Mouse (Mus musculus): ENCODE results near the gene Dact2. TPM values are rescaled to one million over a fixed set of nuclear protein-coding genes. Genes with fewer than 3 reads are reported as not detected.

The Dact2 gene
- not detected for polyA plus RNA-seq (2017; shearing (Covaris generic))

DNA sequence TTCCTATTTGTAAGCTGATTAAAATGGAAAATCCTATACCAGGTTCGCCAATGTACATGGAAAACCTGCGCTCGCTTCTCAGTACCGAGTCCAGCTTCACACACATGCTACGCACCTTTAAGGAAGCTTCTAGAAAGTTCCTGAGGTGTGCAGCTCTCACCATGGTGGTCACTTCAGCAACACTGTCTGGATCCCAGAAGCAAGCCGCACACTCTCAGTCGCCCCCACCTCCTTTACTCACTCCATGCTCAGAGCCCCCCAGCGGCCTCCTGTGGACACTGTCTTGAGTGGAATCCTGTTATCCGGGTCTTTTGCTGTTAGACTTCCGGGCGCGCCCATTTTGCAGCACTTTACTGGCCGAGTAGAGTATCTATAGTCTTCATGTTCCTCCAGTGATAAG lies at the start of gene Dact2:
Dact2 (minus strand) TSS at position 244 of the 400 bp plus-strand sequence.
- no peak for ATAC-seq

DNA sequence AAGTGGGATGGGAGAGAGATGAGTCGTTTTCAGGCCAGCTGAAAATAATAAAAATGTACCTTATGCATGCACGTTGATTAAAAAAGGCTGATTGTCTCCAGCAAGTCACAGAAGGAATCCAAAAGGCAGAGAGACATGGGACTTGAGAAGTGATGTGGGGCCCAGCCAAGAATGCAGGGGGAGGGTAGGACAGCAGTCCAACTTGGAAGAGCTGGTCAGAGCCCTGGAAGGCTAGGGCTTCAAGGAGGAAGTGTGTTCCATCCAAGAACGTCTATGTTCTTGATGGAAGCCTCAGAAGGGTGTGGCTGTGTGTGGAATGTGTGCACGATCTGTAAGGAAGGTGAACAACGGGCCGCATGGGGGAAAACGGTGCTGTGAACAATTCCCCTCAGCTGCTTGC lies 48.4 kb upstream of the Dact2 start:
- no peak for ATAC-seq

DNA sequence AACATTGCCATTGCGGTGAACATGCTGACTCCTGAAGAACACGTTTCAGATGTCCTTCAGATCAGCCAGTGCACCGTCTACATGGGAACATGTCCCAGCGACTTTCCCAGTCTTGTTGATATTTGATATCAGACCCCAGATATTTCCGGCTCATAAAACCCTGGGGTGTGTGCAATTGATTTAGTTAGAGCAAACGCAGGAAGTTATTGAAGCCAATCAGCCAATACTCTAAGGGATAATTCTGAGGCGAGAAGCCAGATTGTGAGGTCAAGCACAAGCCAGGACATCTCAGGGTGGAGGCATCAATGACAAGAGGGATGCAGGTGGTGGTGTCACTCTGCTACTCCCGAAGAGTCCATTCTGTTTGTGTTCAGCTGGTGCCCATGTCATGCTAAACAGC lies 46.3 kb upstream of the Dact2 start:
- no peak for ATAC-seq

DNA sequence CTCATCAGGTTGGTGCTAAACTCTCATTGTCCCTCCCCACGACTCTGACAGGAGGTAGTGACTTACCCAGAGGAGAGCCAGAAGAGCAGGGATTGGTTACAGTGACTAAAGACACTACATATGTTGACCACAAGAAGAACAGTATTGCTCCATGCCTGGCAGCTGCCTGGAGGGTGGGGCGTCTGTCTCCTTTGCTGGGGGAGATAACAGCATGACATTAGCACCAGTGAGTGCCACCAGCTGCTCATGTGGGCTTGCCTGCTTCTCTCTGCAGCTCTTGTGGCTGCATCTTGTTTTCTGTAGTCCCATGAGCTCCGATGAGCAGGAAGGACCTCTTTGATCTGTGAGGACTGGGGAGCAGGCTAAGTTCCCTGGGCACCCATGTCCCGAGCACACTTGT lies 45.5 kb upstream of the Dact2 start:
- ATAC-seq: no peak

DNA sequence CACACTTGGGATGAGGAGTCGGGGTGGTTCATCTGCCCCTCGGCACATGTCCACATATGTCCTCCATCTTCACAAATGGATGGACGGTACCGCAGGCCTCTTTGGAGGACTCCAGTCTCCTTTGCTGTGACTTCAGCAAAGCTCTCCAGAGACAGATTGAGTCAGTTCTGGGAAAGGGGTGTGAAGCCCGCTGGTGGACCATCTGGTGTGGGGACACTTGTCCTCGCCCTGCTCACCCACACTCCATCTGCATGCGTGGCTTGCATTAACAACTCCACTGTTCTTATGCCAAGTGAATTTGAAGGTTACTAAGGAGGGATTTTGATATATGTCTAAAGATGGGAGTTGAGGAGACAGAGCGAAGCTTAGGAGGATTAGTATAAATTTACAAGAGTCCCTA lies 43.8 kb upstream of the Dact2 start:
- no peak for ATAC-seq

DNA sequence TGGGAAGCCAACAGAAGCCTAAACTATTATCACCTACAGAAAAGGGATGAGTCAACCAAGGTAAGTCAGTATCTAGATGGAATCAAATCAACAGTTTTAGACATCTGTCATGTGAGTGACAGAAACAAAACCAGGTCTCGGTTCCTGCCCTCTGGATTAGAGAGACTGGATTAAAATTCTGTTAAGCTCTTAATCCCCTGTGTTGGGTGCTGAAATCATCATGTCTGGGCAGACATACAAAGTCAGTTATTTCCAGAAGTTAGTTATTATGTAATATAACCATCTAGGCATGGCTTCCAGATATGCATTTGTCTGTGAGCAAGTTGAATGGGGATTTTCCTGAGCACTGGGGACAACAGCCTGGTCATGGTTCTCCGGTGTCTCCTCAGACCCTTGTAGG lies 42.2 kb upstream of the Dact2 start:
- no peak for ATAC-seq

DNA sequence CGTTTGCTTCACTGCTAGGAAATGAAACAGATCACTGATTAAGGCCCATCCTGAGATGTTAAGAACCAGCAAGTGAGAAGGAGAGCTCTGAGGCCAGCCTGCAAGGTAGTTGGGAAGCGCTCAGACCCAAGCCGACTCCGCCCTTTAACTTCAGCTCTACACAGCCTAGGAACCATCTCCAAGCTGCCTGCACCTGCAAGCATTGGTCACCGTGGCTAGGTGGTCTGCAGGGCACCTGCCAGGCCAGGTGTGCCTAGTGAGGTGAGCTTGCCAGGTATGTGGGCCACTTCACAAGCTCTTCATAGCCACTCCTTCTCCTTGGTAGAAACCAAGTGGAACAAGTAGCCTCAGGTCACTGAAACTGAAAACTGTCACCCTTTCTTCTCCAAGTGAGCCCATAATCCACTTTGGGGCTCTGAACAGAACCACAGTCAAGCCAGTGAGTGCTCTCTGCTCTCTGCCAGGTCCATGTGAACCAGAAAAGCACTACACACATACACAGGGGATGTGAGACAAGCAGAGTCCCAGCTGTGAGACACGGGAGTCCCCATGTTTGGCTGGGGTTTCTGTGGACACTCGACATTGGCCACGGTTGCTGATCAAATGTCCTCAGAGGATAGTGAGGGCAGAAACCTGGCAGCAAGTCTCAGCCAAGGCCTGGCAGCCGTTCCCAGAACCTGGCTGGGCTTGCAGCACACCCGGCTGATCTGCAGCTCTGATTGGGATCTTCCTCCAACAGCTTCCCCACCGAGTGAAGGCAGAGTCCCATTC lies 40.3 kb upstream of the Dact2 start:
- ATAC-seq: no peak

DNA sequence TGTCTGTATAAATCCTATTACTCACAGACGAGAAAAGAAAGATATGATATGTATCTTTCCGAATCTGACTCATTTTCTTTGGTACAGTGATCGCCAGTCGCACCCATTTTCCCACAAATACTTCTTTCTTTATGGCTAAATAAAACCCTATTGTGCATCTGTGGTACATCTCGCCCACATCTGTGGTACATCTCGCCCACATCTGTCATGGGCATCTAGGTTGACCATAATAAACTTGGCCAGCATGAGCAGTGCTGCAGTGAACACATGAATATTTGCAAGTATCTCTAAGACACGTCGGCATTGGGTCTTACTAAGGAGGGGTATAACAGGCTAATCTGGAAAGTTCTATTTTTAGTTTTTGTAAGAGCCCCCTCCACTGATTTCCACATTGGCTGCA lies 38.5 kb upstream of the Dact2 start:
- no peak for ATAC-seq

DNA sequence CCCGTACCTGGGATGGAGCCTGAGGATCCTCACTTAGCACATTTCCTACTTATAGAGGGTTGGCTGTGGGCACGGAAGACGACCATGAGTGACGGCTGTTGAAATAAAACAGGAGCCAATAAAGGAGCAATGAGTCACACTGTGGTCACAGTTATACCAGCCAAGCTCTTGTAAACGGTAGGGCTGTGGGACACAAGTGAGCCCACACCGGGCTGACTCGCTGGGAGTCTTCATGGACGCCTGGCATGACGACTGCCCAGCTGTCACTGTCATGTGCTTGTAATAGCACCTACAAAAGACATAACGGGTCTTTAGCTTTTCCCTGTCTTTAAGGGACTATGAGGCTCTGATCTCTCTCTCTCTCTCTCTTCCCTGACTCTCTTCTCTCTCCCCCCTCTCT lies 35.9 kb upstream of the Dact2 start:
- ATAC-seq: no peak

DNA sequence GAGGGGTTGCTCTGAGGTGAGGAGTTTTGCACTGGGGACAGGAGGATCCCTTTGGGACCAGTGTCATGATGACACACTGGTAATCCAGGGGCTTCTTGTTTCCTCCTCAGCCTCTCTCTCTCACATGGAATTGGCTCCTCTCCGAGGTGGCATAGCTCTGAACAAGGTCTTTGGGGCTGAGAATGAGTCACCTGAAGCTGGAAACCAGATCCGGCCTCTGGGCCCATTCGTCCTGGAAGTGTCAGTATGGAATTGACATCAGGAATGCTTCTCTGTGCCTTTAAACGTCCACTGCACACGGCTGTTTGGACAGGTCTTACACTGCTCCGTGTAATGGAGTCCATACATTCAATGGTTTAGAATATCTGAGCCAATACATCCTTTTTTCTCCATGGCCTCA lies 33.0 kb upstream of the Dact2 start:
- ATAC-seq: no peak

DNA sequence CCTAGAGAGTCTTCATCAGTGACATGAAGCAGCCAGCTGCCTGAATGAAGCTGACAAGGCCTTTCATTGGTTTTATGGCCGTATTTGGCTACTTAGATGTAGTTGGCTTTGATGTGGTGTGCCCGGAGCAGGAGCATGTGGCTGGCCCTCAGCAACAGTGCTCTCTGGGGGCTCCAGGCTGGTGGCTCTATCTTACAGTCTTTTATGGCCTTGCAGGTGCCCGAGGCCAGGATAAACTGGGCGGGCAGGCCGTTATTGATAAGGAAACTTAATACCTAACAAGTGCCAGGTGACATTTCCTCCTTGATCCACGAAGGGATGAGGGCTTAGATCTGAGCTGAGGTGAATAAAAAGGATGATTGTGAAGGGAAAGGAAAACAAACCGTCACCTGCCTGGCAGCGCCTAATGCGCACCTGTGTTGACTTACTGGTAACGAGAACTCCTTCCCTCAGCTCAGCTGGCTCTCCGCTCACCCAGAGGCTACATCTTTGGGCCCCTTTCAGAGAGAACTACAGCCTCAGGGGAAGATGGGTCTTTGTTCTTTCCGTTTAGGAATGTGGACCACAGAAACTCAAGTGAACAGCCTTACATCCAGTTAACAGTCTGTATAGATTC lies 30.8 kb upstream of the Dact2 start:
- ATAC-seq: no peak

DNA sequence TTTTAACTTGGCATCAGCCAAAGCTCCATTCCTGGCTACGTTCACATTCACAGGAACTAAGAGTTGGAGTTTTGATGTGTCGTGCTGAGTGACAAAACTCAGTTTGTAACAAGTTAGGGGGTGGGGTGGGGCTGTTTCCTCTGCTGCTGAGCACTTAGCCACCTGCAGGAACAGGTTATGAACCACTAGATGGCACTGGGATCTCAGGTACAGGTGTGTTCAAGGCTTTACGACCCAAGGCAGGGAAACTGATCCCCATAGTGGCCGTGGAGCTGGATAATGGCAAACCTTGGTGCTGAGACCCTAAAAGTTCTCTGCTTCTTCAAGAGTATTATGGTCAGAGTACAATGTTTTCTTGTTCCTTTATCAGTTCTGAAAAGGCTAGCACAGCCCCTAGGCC lies 29.6 kb upstream of the Dact2 start:
- no peak for ATAC-seq

DNA sequence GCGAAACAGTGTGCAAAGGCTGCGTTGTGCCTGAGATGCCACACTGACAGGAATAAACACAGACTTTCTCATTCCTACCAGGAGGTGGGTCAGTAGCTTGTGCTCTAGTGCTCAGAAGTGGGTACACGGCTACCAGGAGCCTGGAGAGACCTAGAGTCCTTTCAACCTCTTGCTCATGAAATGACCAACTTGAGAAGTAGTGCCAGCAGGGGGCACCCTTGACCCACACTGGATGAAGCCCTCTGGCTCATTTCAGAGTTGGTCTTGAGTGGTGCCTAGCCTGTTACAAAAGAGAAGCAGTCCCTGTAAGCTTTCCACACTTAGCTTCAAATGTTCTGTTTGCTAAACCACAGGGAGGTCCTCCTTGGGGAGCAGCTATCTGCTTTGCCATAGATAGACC lies 28.5 kb upstream of the Dact2 start:
- ATAC-seq: no peak

DNA sequence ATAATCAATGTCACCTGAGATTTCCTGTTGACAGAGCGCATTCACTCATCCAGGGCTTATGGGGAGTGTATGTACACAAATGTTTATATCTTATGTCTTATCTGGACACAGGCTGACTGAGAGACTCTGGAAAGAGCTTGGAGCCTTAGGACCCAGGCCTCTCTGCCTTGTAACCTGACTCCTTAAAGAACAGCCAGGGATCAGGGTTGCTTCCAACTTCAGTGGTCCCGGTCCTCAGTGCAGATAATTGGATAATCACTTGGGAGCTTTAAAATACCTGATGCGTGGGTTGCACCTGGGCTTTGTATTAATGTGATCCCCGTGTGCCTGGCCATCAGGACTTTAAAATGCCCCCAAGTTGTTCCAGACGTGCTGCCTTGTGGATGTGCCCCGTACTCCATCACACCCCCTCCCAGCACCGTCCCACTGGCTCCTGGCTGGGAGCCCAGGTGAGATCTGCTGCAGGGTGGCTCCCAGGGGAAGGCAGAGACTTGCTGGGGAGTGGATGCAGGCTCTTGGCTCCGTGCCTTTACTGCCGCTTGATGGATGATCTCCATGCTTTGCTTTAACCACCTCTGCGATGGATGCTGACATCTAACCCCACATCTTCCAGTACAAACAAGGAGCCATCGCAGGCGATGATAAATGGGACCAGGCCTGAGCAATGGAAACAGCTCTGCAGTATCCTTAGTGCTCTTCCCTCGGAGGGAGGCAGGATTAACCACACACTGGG lies 26.8 kb upstream of the Dact2 start:
- no peak for ATAC-seq

DNA sequence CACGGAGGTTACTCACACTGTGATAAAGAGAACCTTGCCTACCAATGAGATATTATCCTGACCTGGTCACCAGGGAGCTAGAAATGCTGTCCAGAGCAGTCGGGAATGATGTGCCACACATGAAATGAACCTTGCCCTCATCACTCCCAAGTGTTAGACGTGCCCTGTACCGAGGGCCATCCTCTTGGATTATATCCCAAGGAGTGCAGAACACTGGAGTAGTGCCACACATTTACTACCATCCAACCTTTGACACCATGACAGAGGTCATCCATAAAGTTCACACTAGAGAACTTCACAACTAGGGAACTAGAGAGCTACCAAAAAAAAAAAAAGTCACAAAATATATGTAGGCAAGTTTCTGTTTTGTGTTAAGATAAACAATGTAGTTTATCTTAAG lies 24.3 kb upstream of the Dact2 start:
- ATAC-seq: no peak

DNA sequence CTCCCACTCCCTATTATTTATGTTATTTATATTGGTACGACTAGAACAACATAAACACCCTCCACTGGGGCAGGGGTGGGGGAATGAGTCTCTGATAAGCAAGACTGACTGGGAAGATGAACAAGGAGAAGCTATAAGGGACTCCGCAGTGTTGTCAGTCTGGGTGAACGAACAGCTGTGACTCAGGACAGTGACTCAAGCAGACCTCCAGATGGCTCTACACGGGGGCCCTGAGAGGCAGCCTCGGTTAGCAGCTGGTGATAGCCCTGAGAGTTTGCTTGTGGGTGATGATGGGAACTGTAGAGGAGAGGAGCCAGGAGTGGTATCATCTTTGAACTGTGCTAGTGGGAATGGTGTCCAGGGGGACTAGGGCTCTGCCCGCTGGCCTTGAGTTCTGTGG lies 23.5 kb upstream of the Dact2 start:
- ATAC-seq: no peak

DNA sequence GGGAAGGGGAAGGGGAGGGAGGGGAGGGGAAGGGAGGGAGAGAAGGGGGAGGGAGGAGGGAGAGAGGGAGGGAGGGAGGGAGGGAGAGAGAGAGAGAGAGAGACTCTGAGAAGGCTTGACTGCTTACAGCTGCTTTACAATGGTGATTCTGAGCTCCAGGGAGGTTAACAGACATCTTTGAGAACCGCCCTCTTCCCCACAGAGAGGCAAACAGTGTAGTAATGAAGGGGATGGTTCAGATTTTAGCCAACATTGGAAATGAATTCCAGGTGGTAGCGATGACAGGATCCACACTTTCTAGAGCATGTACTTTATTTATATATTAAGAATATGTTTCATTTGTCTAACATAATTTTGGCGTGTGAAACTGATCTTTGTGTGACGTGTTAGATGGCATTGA lies 22.7 kb upstream of the Dact2 start:
- ATAC-seq: no peak

DNA sequence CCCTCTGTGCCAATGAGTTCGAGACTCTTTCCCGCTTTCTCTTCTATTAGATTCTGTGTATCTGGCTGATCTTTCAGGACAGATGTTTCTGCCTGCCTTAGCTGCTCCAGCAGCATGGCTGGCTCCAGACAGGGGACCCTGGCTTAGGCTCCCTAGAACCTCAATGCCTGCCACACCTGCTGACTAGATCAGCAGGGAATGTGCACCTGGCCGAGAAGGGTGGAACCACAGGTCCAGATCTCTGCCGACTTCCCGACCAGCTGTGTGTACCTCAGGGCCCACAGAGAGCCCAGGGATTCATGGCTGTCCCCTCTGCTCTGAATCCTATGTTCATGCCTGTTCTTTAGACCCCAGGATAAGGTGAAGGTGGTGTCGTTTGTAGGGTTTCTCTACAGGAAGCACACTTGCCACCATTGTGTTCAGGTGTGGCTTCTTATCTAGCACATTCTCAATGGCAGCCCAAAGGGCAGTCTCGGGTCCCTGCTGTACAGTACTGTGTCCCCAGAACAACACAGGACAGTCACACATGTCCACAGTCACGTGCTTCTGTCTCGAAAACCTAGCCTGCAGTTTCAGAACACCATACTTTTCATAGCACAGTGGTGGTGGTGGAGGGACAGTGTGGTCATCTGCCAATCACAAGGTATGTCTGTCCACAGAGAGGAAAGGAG lies 22.0 kb upstream of the Dact2 start:
- ATAC-seq: no peak

DNA sequence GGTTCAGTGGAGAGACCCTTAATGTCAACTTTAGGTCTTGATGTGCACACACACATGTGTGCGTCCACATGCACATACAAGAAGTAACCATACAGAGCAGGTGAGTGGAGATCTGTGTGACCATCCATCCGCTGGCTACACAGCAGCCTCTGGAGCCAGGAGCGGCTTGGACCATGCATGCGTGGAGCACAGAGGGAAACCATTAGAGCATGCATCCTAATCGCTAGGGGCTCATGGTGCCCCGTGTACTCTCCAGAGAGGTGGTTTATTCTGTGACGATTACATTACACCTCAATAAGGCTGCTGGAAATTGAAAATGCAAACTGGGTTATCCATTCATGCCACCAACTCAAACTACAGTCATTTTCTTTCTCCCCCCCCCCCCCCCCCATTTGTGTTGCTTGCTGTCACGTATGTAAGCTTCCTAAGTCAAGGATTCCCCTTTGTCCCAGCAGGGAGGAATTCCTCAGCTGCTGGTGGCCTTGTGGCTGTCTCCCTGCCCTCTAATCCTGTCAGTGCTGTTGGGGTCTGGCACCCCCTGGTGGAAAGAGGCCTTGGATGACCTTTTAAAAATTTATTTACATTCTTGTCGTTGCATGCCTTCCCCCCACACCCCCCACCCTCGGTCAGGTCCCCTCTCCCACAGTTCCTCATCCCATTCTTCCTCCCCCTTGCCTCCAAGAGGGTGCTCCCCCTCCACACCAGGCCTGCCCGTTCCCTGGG lies 17.9 kb upstream of the Dact2 start:
- no peak for ATAC-seq

DNA sequence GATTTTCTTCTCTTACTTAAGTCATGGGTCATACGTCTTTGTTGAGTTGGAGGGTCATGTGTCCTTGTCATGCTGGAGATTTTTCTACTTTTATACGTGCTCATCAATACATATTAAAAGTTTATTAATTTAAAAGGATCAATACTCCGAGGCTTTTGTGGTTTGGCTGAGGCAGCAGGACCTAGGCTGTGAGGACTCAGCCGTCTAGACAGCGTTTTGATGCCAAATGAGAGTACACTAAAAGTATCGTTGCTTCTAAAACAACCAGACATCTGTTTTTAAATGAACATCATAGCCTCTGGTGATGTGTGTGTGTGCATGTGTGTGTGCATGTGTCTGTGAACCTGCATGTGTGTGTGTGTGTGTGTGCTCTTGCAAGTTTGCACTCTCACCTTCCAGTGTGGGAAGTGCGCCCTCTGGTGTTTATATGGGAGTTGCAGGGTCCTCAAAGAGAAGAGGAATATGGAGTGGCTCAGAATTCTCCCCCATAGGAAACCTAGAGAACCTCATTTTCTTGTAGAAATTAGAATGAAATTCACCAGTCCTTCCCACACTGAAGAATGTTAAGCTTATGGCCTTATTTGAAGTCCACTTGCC lies 16.6 kb upstream of the Dact2 start:
- ATAC-seq: no peak

DNA sequence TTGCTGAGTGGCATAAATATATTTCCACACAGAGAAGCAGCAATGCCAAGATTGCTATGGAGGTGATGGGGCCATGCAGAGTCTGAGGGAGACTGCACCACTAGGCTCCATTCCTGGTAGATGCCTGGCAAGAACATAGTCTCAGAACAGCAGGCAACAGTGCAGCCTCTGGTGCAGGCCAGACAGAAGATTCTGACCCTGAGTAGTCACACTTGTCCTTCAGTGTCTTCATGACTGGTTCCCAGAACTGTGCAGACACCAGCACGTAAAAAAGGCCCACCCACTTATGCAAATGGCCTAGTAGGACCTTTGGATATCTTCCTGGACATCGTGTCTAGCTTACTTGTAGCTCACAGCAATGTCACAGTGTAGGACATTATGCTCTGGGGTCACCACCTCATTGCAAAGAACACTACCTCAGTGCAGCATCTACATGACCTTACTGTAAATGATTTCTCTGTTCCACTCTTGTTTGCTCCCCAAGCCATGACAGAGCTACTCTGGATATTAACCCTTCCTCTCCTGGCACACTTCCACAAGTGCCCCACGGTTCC lies 9.9 kb upstream of the Dact2 start:
- no peak for ATAC-seq

DNA sequence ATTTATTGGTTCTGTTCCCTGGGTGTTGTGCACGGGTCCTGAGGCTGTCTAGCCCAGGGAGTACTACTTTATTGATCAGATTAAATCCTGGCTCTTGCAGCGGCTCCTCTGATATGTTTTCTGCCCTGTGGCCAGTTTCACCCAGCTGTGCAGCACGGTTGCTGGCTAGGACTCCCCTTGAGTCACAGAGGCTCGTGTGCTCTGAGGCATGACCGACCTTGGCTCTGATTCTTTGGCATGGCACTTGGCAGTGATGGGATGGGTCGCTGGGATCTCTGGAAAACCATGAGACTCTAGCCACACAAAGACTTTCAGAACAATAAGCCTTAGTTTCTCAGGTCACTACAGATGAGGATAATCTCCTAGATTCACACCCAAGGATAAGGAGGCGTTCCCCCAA lies 8.7 kb upstream of the Dact2 start:
- ATAC-seq: no peak
